In genomic region chr11:108980530-108980929, GRCm38 (mm10) we compare ENCODE assay signal across 10 mouse cellular contexts.
DNase-seq lines count a peak whose midpoint lies in the region; ATAC-seq and TF ChIP-seq lines count a peak whose summit lies in the region.
"Had no signal": no experiment of that assay in that cellular context is flagged by ENCODE, and none has a peak within 500 bp of the region (broad histone marks: within the 10 kb centered on the region; RNA-seq: fewer than 3 reads in every experiment).

No protein-coding gene starts in this region.

- H3K79me2 ChIP-seq in heart, adult 2 months (replicated peaks; ENCODE audit: control insufficient read depth, insufficient read depth, low read length), result no peaks in the 10 kb centered on the region

- H3K27me3 ChIP-seq in heart, adult 2 months (ENCODE audit: control insufficient read depth, insufficient read depth, low read length), result no peaks in the 10 kb centered on the region
- H3K27me3 ChIP-seq in thymus, adult 2 months (ENCODE audit: control insufficient read depth, insufficient read depth, low read length), result no peaks in the 10 kb centered on the region
- H3K27me3 ChIP-seq in midbrain, embryonic 15.5 days (replicated peaks), result no peaks in the 10 kb centered on the region

- H3K36me3 ChIP-seq in heart, adult 2 months (ENCODE audit: control insufficient read depth, insufficient read depth, low read length), result no peaks in the 10 kb centered on the region
- no peaks in the 10 kb centered on the region for H3K36me3 ChIP-seq in thymus, adult 2 months (ENCODE audit: control insufficient read depth, insufficient read depth, low read length)
- no peaks in the 10 kb centered on the region for H3K36me3 ChIP-seq in midbrain, embryonic 15.5 days (replicated peaks)

- TF ChIP-seq CTCF in heart, adult 2 months (IDR thresholded peaks at IDR 0.05), result peak; percentile 25
- no peak for TF ChIP-seq CTCF in thymus, adult 2 months (IDR thresholded peaks at IDR 0.05; ENCODE audit: borderline replicate concordance, control insufficient read depth, extremely low read depth, insufficient read depth, low read length, poor library complexity)

- H3K9me3 ChIP-seq in midbrain, embryonic 15.5 days, result no peaks in the 10 kb centered on the region

- TF ChIP-seq EP300 in heart, adult 2 months (IDR thresholded peaks at IDR 0.05; ENCODE audit: insufficient read depth, low read depth, low read length), result no peak

- H3K9ac ChIP-seq in heart, adult 2 months (ENCODE audit: low read depth, low read length), result no peak overlapping the region
- no peak overlapping the region for H3K9ac ChIP-seq in midbrain, embryonic 15.5 days

- no peak for TF ChIP-seq POLR2A in heart, adult 2 months (IDR thresholded peaks at IDR 0.05; ENCODE audit: insufficient read depth, low read depth, low read length)
- TF ChIP-seq POLR2A in thymus, adult 2 months (IDR thresholded peaks at IDR 0.05; ENCODE audit: control insufficient read depth, extremely low read depth, insufficient read depth, low read length, poor library complexity), result no peak

- no peak overlapping the region for H3K4me2 ChIP-seq in midbrain, embryonic 15.5 days

- no peak overlapping the region for H3K27ac ChIP-seq in heart, adult 2 months
- no peak overlapping the region for H3K27ac ChIP-seq in thymus, adult 2 months (ENCODE audit: control insufficient read depth, insufficient read depth, low read length)
- H3K27ac ChIP-seq in midbrain, embryonic 15.5 days, result no peak overlapping the region
- H3K27ac ChIP-seq: macrophage had no signal

- 23% methylated on average over 12 of the region's 12 CpGs for WGBS in heart, adult 2 months
- 79% methylated on average over 12 of the region's 12 CpGs for WGBS in thymus, adult 2 months
- WGBS in midbrain, embryonic 15.5 days, result 85% methylated on average over 12 of the region's 12 CpGs

- ATAC-seq in midbrain, embryonic 15.5 days (replicated peaks), result no peak

- no peak overlapping the region for H3K4me3 ChIP-seq in heart, adult 2 months
- no peak overlapping the region for H3K4me3 ChIP-seq in thymus, adult 2 months (ENCODE audit: control insufficient read depth, insufficient read depth, low read length)
- H3K4me3 ChIP-seq in midbrain, embryonic 15.5 days, result no peak overlapping the region
- H3K4me3 ChIP-seq: erythroblast, embryonic 14.5 days had no signal

- intact Hi-C loops in heart, adult 2 months (cut with DNase I), result no loop called here

- H3K4me1 ChIP-seq in heart, adult 2 months (ENCODE audit: control insufficient read depth, insufficient read depth, low read length), result no peaks in the 10 kb centered on the region
- H3K4me1 ChIP-seq in thymus, adult 2 months (replicated peaks; ENCODE audit: control insufficient read depth, insufficient read depth, low read length), result no peaks in the 10 kb centered on the region
- H3K4me1 ChIP-seq in midbrain, embryonic 15.5 days, result peaks cover 4% of the 10 kb centered on the region

- peak; percentile 41 to 46 for DNase-seq in urinary bladder, adult 18-20 months (ENCODE audit: low spot score in 2 of 2)
- DNase-seq in urinary bladder, adult 2 months (ENCODE audit: low spot score), result no peak
- DNase-seq in heart, adult 2 months, result peak; percentile 25 to 62
- peak; percentile 38 to 54 for DNase-seq in layer of hippocampus, postnatal 36 days
- peak; percentile 77 to 86 for DNase-seq in right cerebral cortex, postnatal 10 days (ENCODE audit: low spot score in 2 of 2)
- no peak for DNase-seq in thymus, adult 2 months
- DNase-seq in spleen, postnatal 4 days (ENCODE audit: low spot score in 2 of 2), result no peak

Comparison
In these comparisons a context has a peak if more than half of its experiments do, and no peak if none do; other contexts are left out.
1. DNase-seq: peak in urinary bladder, adult 18-20 months (2 of 2), heart, adult 2 months (2 of 2), layer of hippocampus, postnatal 36 days (2 of 2) and right cerebral cortex, postnatal 10 days (2 of 2); none in urinary bladder, adult 2 months (single experiment), thymus, adult 2 months (single experiment) and spleen, postnatal 4 days (0 of 2).